Mouse (Mus musculus) neural tube, embryonic 14.5 days (tissue): Measurements from ENCODE around the gene 2700049A03Rik. TPM values are rescaled to one million over a fixed set of nuclear protein-coding genes. Genes with fewer than 3 reads are reported as not detected.

ENCODE experiments used
- ATAC-seq: fragments of 200-750 bp; cut with Nextera tagmentation; 2 replicates; pipeline ENCODE4 v1.8.0; 2017; ENCODE audit warnings: low read depth, mild to moderate bottlenecking, moderate TSS enrichment, moderate library complexity
- H3K27ac ChIP-seq: fragments of 300-500 bp; sonication (generic); 2 replicates; pipeline ENCODE4 v1.5.1; 2014; ENCODE audit warnings: low read depth, mild to moderate bottlenecking, control low read depth, low read length, moderate library complexity, mixed read lengths
- H3K27me3 ChIP-seq: fragments of 300-500 bp; sonication (generic); 2 replicates; pipeline ENCODE4 v1.6.1; 2014; ENCODE audit warnings: low read length; ENCODE audit not compliant: control insufficient read depth, insufficient read depth
- H3K36me3 ChIP-seq: fragments of 300-500 bp; sonication (generic); 2 replicates; pipeline ENCODE4 v1.6.1; 2014; ENCODE audit warnings: low read length, mixed read lengths; ENCODE audit not compliant: control insufficient read depth, insufficient read depth
- H3K4me1 ChIP-seq: fragments of 300-500 bp; sonication (generic); 2 replicates; pipeline ENCODE4 v1.6.1; 2014; ENCODE audit warnings: low read length; ENCODE audit not compliant: control insufficient read depth, insufficient read depth
- H3K4me2 ChIP-seq: fragments of 300-500 bp; sonication (generic); 2 replicates; pipeline ENCODE4 v1.6.1; 2014; ENCODE audit warnings: mild to moderate bottlenecking, low read depth, low read length, control low read depth
- H3K4me3 ChIP-seq: fragments of 300-500 bp; sonication (generic); 2 replicates; pipeline ENCODE4 v1.5.1; 2014; ENCODE audit warnings: low read depth, low read length, control low read depth, mixed read lengths
- H3K9ac ChIP-seq: fragments of 300-500 bp; sonication (generic); replicated peaks from 2 replicates; pipeline ENCODE4 v1.6.1; 2014; ENCODE audit warnings: low read depth, mild to moderate bottlenecking, control low read depth, low read length, mixed read lengths
- H3K9me3 ChIP-seq: fragments of 300-500 bp; sonication (generic); 2 replicates; pipeline ENCODE4 v1.6.1; 2016; ENCODE audit warnings: low read length; ENCODE audit not compliant: control insufficient read depth
- WGBS: fragments of 180-500 bp; shearing (Covaris S2); extraction: QIAGEN DNeasy Blood & Tissue Kit; methylation state at CpG from one replicate; pipeline ENCODE4 v1.1.7; 2014; 5-methylcytosine and 5-hydroxymethylcytosine counted together
- polyA plus RNA-seq: library from polyadenylated mRNA; unstranded; fragments of >200 nt; fragmentation: Nextera tagmentation; extraction: Ambion mirVana; gene quantifications from 2 replicates; pipeline ENCODE4 v1.2.1, GENCODE M21; 2014

Gene 2700049A03Rik
- polyA plus RNA-seq, 1 experiment from 2014 or later: 13.8 TPM

DNA sequence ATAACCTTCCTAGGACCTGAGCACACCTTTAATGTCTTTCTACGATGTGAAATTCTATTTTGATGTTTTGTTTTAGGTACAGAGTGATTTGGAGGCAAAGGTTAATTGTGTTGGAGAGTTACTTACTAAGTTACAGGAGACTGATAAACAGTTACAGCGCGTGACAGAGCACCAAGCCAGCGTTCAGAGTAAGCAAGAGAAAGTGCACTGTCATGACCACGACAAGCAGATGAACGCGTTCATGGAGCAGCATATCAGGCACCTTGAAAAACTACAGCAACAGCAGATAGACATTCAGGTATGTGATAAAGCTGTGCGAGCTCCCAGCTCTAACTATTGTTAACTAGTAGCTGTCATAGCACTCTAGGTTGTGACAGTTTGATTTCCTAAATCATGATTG is 13.5 kb downstream of the 2700049A03Rik start:
- Histone ChIP-seq H3K4me2 (no peak overlapping the region), H3K27ac (no peak overlapping the region), H3K36me3 (peaks cover 48% of the 10 kb centered on the region), H3K9ac (no peak overlapping the region), H3K27me3 (no peaks in the 10 kb centered on the region), H3K4me3 (no peak overlapping the region), H3K4me1 (no peaks in the 10 kb centered on the region), H3K9me3 (no peaks in the 10 kb centered on the region)
- ATAC-seq: no peak
- WGBS: 97% methylated on average over 8 of the region's 8 CpGs

GRCm38 (mm10) chr12:71154979-71155378 is 18.3 kb downstream of the 2700049A03Rik start:
- 95% methylated on average over 6 of the region's 6 CpGs for WGBS

GRCm38 (mm10) chr12:71157974-71158373 is 21.3 kb downstream of the 2700049A03Rik start:
- 93% methylated on average over 6 of the region's 6 CpGs for WGBS
- no peak overlapping the region for H3K4me2 ChIP-seq
- no peaks in the 10 kb centered on the region for H3K4me1 ChIP-seq
- no peak for ATAC-seq
- H3K4me3 ChIP-seq: no peak overlapping the region
- no peak overlapping the region for H3K27ac ChIP-seq
- no peak overlapping the region for H3K9ac ChIP-seq
- no peaks in the 10 kb centered on the region for H3K27me3 ChIP-seq
- H3K9me3 ChIP-seq: no peaks in the 10 kb centered on the region
- H3K36me3 ChIP-seq: peaks cover 55% of the 10 kb centered on the region

More at GRCm38 (mm10) chr12:71154979-71155378, 18.3 kb downstream of the 2700049A03Rik start:
- Histone ChIP-seq H3K4me2 (no peak overlapping the region), H3K9me3 (no peaks in the 10 kb centered on the region), H3K27me3 (no peaks in the 10 kb centered on the region), H3K4me1 (no peaks in the 10 kb centered on the region), H3K27ac (no peak overlapping the region), H3K4me3 (no peak overlapping the region), H3K9ac (no peak overlapping the region), H3K36me3 (peaks cover 62% of the 10 kb centered on the region)
- ATAC-seq: no peak

- H3K36me3 ChIP-seq: peaks cover 40% of the 10 kb centered on the region
- 96% methylated on average over 9 of the region's 9 CpGs for WGBS
Observed at GRCm38 (mm10) chr12:71164410-71164809, 27.8 kb downstream of the 2700049A03Rik start.

GRCm38 (mm10) chr12:71169911-71170310 is 33.3 kb downstream of the 2700049A03Rik start:
- 83% methylated on average over 1 of the region's 1 CpGs for WGBS

More at GRCm38 (mm10) chr12:71164410-71164809, 27.8 kb downstream of the 2700049A03Rik start:
- Histone ChIP-seq H3K4me3 (no peak overlapping the region), H3K9me3 (no peaks in the 10 kb centered on the region), H3K27me3 (no peaks in the 10 kb centered on the region), H3K4me2 (no peak overlapping the region), H3K9ac (no peak overlapping the region), H3K4me1 (no peaks in the 10 kb centered on the region), H3K27ac (no peak overlapping the region)
- no peak for ATAC-seq

GRCm38 (mm10) chr12:71183736-71184135 is 47.1 kb downstream of the 2700049A03Rik start:
- H3K4me3 ChIP-seq: no peak overlapping the region
- H3K27me3 ChIP-seq: no peaks in the 10 kb centered on the region
- 99% methylated on average over 3 of the region's 3 CpGs for WGBS
- H3K27ac ChIP-seq: no peak overlapping the region
- H3K9ac ChIP-seq: no peak overlapping the region
- H3K9me3 ChIP-seq: no peaks in the 10 kb centered on the region
- H3K4me1 ChIP-seq: no peaks in the 10 kb centered on the region
- peaks cover 33% of the 10 kb centered on the region for H3K36me3 ChIP-seq
- ATAC-seq: no peak
- H3K4me2 ChIP-seq: no peak overlapping the region

More at GRCm38 (mm10) chr12:71169911-71170310, 33.3 kb downstream of the 2700049A03Rik start:
- no peaks in the 10 kb centered on the region for H3K27me3 ChIP-seq
- H3K9ac ChIP-seq: no peak overlapping the region
- H3K4me2 ChIP-seq: no peak overlapping the region
- no peak overlapping the region for H3K4me3 ChIP-seq
- no peaks in the 10 kb centered on the region for H3K4me1 ChIP-seq
- H3K27ac ChIP-seq: no peak overlapping the region
- ATAC-seq: no peak
- no peaks in the 10 kb centered on the region for H3K9me3 ChIP-seq
- peaks cover 35% of the 10 kb centered on the region for H3K36me3 ChIP-seq

GRCm38 (mm10) chr12:71184396-71184795 is 47.7 kb downstream of the 2700049A03Rik start:
- Histone ChIP-seq H3K27me3 (no peaks in the 10 kb centered on the region), H3K36me3 (peaks cover 34% of the 10 kb centered on the region), H3K9ac (no peak overlapping the region), H3K9me3 (no peaks in the 10 kb centered on the region), H3K4me2 (no peak overlapping the region), H3K4me1 (no peaks in the 10 kb centered on the region), H3K27ac (no peak overlapping the region), H3K4me3 (no peak overlapping the region)
- ATAC-seq: no peak
- WGBS: 97% methylated on average over 4 of the region's 4 CpGs

- Histone ChIP-seq H3K27ac (no peak overlapping the region), H3K4me2 (no peak overlapping the region), H3K9ac (no peak overlapping the region), H3K27me3 (no peaks in the 10 kb centered on the region), H3K36me3 (peaks cover 40% of the 10 kb centered on the region), H3K4me3 (no peak overlapping the region), H3K4me1 (no peaks in the 10 kb centered on the region), H3K9me3 (no peaks in the 10 kb centered on the region)
- no peak for ATAC-seq
- WGBS: 90% methylated on average over 8 of the region's 8 CpGs
Observed at GRCm38 (mm10) chr12:71192705-71193104, 56.1 kb downstream of the 2700049A03Rik start.

GRCm38 (mm10) chr12:71197671-71198070 is 61.0 kb downstream of the 2700049A03Rik start:
- no peak for ATAC-seq
- Histone ChIP-seq H3K27me3 (no peaks in the 10 kb centered on the region), H3K36me3 (peaks cover 14% of the 10 kb centered on the region), H3K9me3 (no peaks in the 10 kb centered on the region), H3K4me3 (no peak overlapping the region), H3K27ac (no peak overlapping the region), H3K9ac (no peak overlapping the region), H3K4me2 (no peak overlapping the region), H3K4me1 (no peaks in the 10 kb centered on the region)
- 53% methylated on average over 3 of the region's 3 CpGs for WGBS
